In genomic region chr13:98262636-98263457, GRCm38 (mm10) we compare ENCODE assay signal across 8 mouse cellular contexts. TPM values are rescaled to one million over a fixed set of nuclear protein-coding genes. Genes with fewer than 3 reads are reported as not detected.
DNase-seq lines count a peak whose midpoint lies in the region; ATAC-seq and TF ChIP-seq lines count a peak whose summit lies in the region.

TSS of gene Utp15 (minus strand) at chr13:98263041.
TSS of gene Ankra2 (plus strand) at chr13:98263074.

- intact Hi-C loops in heart, postnatal 36 days (cut with DNase I) = loop anchor here (5.0 to 10.0 kb wide), 3 partner anchors 34 to 1068 kb away; partner anchors contain the start of genes Btf3 and Hexb

- H3K9ac ChIP-seq in forebrain, embryonic 16.5 days (replicated peaks; ENCODE audit: low read depth, low read length) = peak within 1 kb of the TSS; percentile 86
- peak within 1 kb of the TSS; percentile 91 for H3K9ac ChIP-seq in lung, embryonic 14.5 days

- TF ChIP-seq POLR2A in olfactory bulb, adult 2 months (IDR thresholded peaks at IDR 0.05; ENCODE audit: insufficient read depth, low read depth, low read length) = peak; percentile 80; the same call in 1 of the 2 replicates
- peak; percentile 76 for TF ChIP-seq POLR2A in thymus, adult 2 months (IDR thresholded peaks at IDR 0.05; ENCODE audit: control insufficient read depth, extremely low read depth, insufficient read depth, low read length, poor library complexity)

- ATAC-seq in G1E (ENCODE audit: extremely low read depth, insufficient number of reproducible peaks, low FRiP score, poor library complexity, severe bottlenecking) = peak; percentile 77
- ATAC-seq in forebrain, embryonic 16.5 days = peak; percentile 99
- peak; percentile 99 for ATAC-seq in lung, embryonic 14.5 days (ENCODE audit: insufficient read depth)

- H3K4me1 ChIP-seq in G1E (ENCODE audit: insufficient read depth, low read depth, low read length) = peaks cover 25% of the 10 kb centered on the region
- H3K4me1 ChIP-seq in forebrain, embryonic 16.5 days (replicated peaks; ENCODE audit: control insufficient read depth, insufficient read depth, low read length) = peaks cover 21% of the 10 kb centered on the region
- H3K4me1 ChIP-seq in lung, embryonic 14.5 days (ENCODE audit: insufficient read depth) = peaks cover 13% of the 10 kb centered on the region
- H3K4me1 ChIP-seq in olfactory bulb, adult 2 months (ENCODE audit: control insufficient read depth, insufficient read depth, low read length) = peaks cover 2% of the 10 kb centered on the region; the same call in 1 of the 2 replicates
- H3K4me1 ChIP-seq in thymus, adult 2 months (replicated peaks; ENCODE audit: control insufficient read depth, insufficient read depth, low read length) = peaks cover 7% of the 10 kb centered on the region; the same call in 1 of the 2 replicates

- H3K4me2 ChIP-seq in forebrain, embryonic 16.5 days (ENCODE audit: low read length) = peak within 1 kb of the TSS; percentile 96
- peak within 1 kb of the TSS; percentile 87 for H3K4me2 ChIP-seq in lung, embryonic 14.5 days

- DNase-seq in G1E (ENCODE audit: low spot score) = peak; percentile 92
- DNase-seq in cerebellum, adult 18-20 months = peak; percentile 94 to 99
- peak; percentile 98 for DNase-seq in heart, postnatal 36 days
- DNase-seq in layer of hippocampus, adult 2 months (ENCODE audit: low spot score in 2 of 2) = peak; percentile 97 to 100
- DNase-seq in lung, embryonic 14.5 days = peak; percentile 100
- DNase-seq in thymus, adult 2 months = peak; percentile 95

- under 1% methylated on average over 71 of the region's 71 CpGs for WGBS in forebrain, embryonic 16.5 days
- under 1% methylated on average over 71 of the region's 71 CpGs for WGBS in lung, embryonic 14.5 days
- under 1% methylated on average over 71 of the region's 71 CpGs for WGBS in olfactory bulb, adult 2 months
- under 1% methylated on average over 71 of the region's 71 CpGs for WGBS in thymus, adult 2 months

- no peak for TF ChIP-seq CTCF in G1E (IDR thresholded peaks at IDR 0.05; ENCODE audit: low read depth, low read length)
- no peak for TF ChIP-seq CTCF in layer of hippocampus, adult 2 months (conservative IDR thresholded peaks at IDR 0.05)
- TF ChIP-seq CTCF in lung, embryonic 14.5 days (IDR thresholded peaks at IDR 0.05; ENCODE audit: low read depth) = no peak
- TF ChIP-seq CTCF in olfactory bulb, adult 2 months (IDR thresholded peaks at IDR 0.05; ENCODE audit: insufficient read depth, low read depth, low read length) = 0 out of 2 replicates have a peak, but pooled peaks have one; percentile 10
- TF ChIP-seq CTCF in thymus, adult 2 months (IDR thresholded peaks at IDR 0.05; ENCODE audit: borderline replicate concordance, control insufficient read depth, extremely low read depth, insufficient read depth, low read length, poor library complexity) = no peak

- H3K4me3 ChIP-seq in G1E (ENCODE audit: low read depth, low read length) = peak within 1 kb of the TSS; percentile 94
- H3K4me3 ChIP-seq in forebrain, embryonic 16.5 days (replicated peaks; ENCODE audit: low read length) = peak within 1 kb of the TSS; percentile 73
- peak within 1 kb of the TSS; percentile 78 for H3K4me3 ChIP-seq in layer of hippocampus, adult 2 months
- H3K4me3 ChIP-seq in lung, embryonic 14.5 days (ENCODE audit: low read depth, low read length) = peak within 1 kb of the TSS; percentile 81
- peak within 1 kb of the TSS; percentile 99 for H3K4me3 ChIP-seq in olfactory bulb, adult 2 months (ENCODE audit: insufficient read depth, low read depth, low read length)
- H3K4me3 ChIP-seq in thymus, adult 2 months (ENCODE audit: control insufficient read depth, insufficient read depth, low read length) = peak within 1 kb of the TSS; percentile 99

- H3K9me3 ChIP-seq in G1E (replicated peaks) = no peaks in the 10 kb centered on the region
- H3K9me3 ChIP-seq in forebrain, embryonic 16.5 days (ENCODE audit: control insufficient read depth, low read length) = no peaks in the 10 kb centered on the region
- no peaks in the 10 kb centered on the region for H3K9me3 ChIP-seq in lung, embryonic 14.5 days (ENCODE audit: low read depth, low read length)

- peak within 1 kb of the TSS; percentile 93 for H3K27ac ChIP-seq in forebrain, embryonic 16.5 days (ENCODE audit: low read length)
- H3K27ac ChIP-seq in layer of hippocampus, adult 2 months = peak within 1 kb of the TSS; percentile 94
- peak within 1 kb of the TSS; percentile 93 for H3K27ac ChIP-seq in lung, embryonic 14.5 days (ENCODE audit: low read depth)
- peak within 1 kb of the TSS; percentile 85 for H3K27ac ChIP-seq in olfactory bulb, adult 2 months (ENCODE audit: insufficient read depth, low read depth, low read length)
- no peak within 1 kb of the TSS for H3K27ac ChIP-seq in thymus, adult 2 months (ENCODE audit: control insufficient read depth, insufficient read depth, low read length)

- peaks cover 53% of the 10 kb centered on the region for H3K36me3 ChIP-seq in G1E (replicated peaks)
- peaks cover 15% of the 10 kb centered on the region for H3K36me3 ChIP-seq in forebrain, embryonic 16.5 days (ENCODE audit: control insufficient read depth, insufficient read depth)
- peaks cover 29% of the 10 kb centered on the region for H3K36me3 ChIP-seq in lung, embryonic 14.5 days (ENCODE audit: insufficient read depth)
- peaks cover 16% of the 10 kb centered on the region; the same call in 1 of the 2 replicates for H3K36me3 ChIP-seq in thymus, adult 2 months (ENCODE audit: control insufficient read depth, insufficient read depth, low read length)

- H3K27me3 ChIP-seq in G1E (ENCODE audit: insufficient read depth, low read length) = no peaks in the 10 kb centered on the region
- no peaks in the 10 kb centered on the region for H3K27me3 ChIP-seq in forebrain, embryonic 16.5 days (replicated peaks; ENCODE audit: control insufficient read depth, insufficient read depth, low read length)
- no peaks in the 10 kb centered on the region for H3K27me3 ChIP-seq in lung, embryonic 14.5 days (ENCODE audit: insufficient read depth, low read length)
- H3K27me3 ChIP-seq in thymus, adult 2 months (ENCODE audit: control insufficient read depth, insufficient read depth, low read length) = no peaks in the 10 kb centered on the region

RNA-seq across cellular contexts. Expression of gene Utp15, which starts in this region (rescaled TPM):
- total RNA-seq in G1E (2014; fragmentation: Nextera tagmentation) (49.2 and 51.6 TPM in 2 replicates), G1E (2017) (73.7 and 81.2 TPM in 2 replicates)
- 21.3 and 22.4 TPM in 2 replicates for polyA plus RNA-seq in G1E (2012)
- 37.3 and 38.9 TPM in 2 replicates for polyA plus RNA-seq in forebrain, embryonic 16.5 days (2015; fragmentation: Nextera tagmentation; extraction: Ambion mirVana)
- 1 to 10 TPM; 5.2 to 6.6 TPM for total RNA-seq in heart, postnatal 36 days (2021)
- total RNA-seq in layer of hippocampus, adult 2 months (2021) = 10 to 100 TPM; 21.5 to 22.5 TPM
- 38.3 and 40.9 TPM in 2 replicates for polyA plus RNA-seq in lung, embryonic 14.5 days (2014; fragmentation: Nextera tagmentation; extraction: Ambion mirVana)
- polyA plus RNA-seq in olfactory bulb, adult 2 months (2012; ENCODE audit: insufficient read depth, insufficient read length, low replicate concordance, missing spikeins) = not detected in 2 replicates
- 11.3 and 12.9 TPM in 2 replicates for polyA plus RNA-seq in thymus, adult 2 months (2012; rRNA removed)

RNA-seq across cellular contexts. Expression of gene Ankra2, which starts in this region (rescaled TPM):
- total RNA-seq in G1E (2014; fragmentation: Nextera tagmentation) (19.8 and 29.0 TPM in 2 replicates), G1E (2017) (50.0 and 53.0 TPM in 2 replicates)
- 16.3 and 20.9 TPM in 2 replicates for polyA plus RNA-seq in G1E (2012)
- polyA plus RNA-seq in forebrain, embryonic 16.5 days (2015; fragmentation: Nextera tagmentation; extraction: Ambion mirVana) = 55.9 and 65.2 TPM in 2 replicates
- 10 to 100 TPM; 36.4 to 39.9 TPM for total RNA-seq in heart, postnatal 36 days (2021)
- total RNA-seq in layer of hippocampus, adult 2 months (2021) = 10 to 100 TPM; 50.0 to 50.4 TPM
- polyA plus RNA-seq in lung, embryonic 14.5 days (2014; fragmentation: Nextera tagmentation; extraction: Ambion mirVana) = 19.8 and 21.2 TPM in 2 replicates
- not detected in 2 replicates for polyA plus RNA-seq in olfactory bulb, adult 2 months (2012; ENCODE audit: insufficient read depth, insufficient read length, low replicate concordance, missing spikeins)
- polyA plus RNA-seq in thymus, adult 2 months (2012; rRNA removed) = 15.3 and 18.9 TPM in 2 replicates

Comparison
In these comparisons a context has a peak if more than half of its experiments do, and no peak if none do; other contexts are left out.
1. RNA of gene Utp15 (polyA plus RNA-seq): 38.3 to 40.9 TPM in lung, embryonic 14.5 days, 37.3 to 38.9 TPM in forebrain, embryonic 16.5 days, 21.3 to 22.4 TPM in G1E and 11.3 to 12.9 TPM in thymus, adult 2 months; not detected in olfactory bulb, adult 2 months; every median in the first group is over 10 times any median in the second.
2. RNA of gene Ankra2 (polyA plus RNA-seq): 55.9 to 65.2 TPM in forebrain, embryonic 16.5 days, 19.8 to 21.2 TPM in lung, embryonic 14.5 days, 15.3 to 18.9 TPM in thymus, adult 2 months and 16.3 to 20.9 TPM in G1E; not detected in olfactory bulb, adult 2 months; every median in the first group is over 10 times any median in the second.
3. Peak in every context shown above with its lines, with median percentiles within 50 percentile points of each other: ATAC-seq, DNase-seq and H3K4me3 ChIP-seq.